Mouse (Mus musculus) cerebral cortex, adult 2 months (tissue): ENCODE measurements around the gene Qpctl.

Experiments
- WGBS: fragments of 180-500 bp; shearing (Covaris S2); methylation state at CpG from one replicate; pipeline ENCODE4 v1.1.7; 2018; 5-methylcytosine and 5-hydroxymethylcytosine counted together

Gene Qpctl

DNA sequence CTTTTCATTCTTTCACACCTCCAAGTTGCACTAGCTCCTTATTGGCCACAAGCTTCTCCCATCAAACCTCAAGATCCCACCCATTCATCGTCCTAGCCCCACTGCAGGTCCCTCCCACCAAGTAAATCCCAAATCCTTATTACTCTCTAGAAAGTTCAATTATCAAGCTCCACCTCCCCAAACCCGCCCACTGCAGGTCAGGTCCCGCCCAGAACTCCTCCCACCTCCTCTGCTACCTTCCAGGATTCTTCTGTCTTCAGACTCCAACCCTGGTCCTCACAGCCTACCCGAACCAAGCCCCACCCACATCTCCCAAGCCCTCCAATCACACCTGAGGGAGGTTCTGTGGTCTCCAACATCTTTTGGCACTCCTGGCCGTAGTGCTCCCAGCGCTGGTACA lies 15.1 kb upstream of the Qpctl start:
- 15% methylated on average over 6 of the region's 6 CpGs for WGBS

GRCm38 (mm10) chr7:19163752-19164151 lies 14.7 kb upstream of the Qpctl start:
- WGBS: 66% methylated on average over 12 of the region's 12 CpGs

DNA sequence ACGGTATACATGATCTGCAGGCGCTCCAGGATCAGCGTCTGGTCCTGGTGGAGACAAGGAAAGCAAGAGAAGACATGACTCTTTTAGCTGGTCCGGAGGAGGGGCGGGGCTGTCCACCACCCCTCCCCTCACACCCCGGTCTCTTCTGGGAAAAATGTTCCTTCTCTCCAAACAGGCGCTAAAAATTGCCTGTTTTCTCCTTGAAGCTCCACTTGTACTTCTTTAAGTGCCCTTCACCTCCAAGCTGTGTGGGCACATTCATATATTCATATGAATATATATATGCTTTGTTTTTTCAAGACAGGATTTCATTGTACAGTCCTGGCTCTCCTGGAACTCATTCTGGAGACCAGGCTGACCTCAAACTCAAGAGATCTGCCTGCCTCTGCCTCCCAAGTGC lies 13.8 kb upstream of the Qpctl start:
- 84% methylated on average over 7 of the region's 7 CpGs for WGBS

GRCm38 (mm10) chr7:19160115-19160514 lies 11.0 kb upstream of the Qpctl start:
- 3% methylated on average over 19 of the region's 20 CpGs for WGBS

- 26% methylated on average over 18 of the region's 18 CpGs for WGBS
Measured at GRCm38 (mm10) chr7:19159411-19159810, 10.3 kb upstream of the Qpctl start.

DNA sequence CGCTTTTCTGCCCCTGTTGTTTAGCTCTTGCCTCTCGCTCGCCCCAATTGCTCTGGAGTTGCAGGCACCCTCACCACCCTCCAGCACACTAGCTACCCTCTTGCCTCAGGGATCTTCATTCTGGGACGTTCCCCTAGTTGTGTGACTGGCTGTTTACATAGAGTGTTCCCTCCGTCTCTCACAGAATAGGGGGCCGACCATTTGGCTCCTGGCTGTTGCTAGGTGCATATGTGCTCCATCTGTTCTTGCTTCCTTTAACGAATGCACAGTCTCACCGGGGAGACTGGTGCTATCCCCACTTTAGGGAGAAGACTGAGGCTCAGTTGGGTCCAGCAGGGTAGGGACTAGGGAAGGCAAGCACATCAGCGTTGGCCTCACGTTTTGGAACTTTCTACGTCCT lies 9.5 kb upstream of the Qpctl start:
- WGBS: 57% methylated on average over 11 of the region's 11 CpGs

DNA sequence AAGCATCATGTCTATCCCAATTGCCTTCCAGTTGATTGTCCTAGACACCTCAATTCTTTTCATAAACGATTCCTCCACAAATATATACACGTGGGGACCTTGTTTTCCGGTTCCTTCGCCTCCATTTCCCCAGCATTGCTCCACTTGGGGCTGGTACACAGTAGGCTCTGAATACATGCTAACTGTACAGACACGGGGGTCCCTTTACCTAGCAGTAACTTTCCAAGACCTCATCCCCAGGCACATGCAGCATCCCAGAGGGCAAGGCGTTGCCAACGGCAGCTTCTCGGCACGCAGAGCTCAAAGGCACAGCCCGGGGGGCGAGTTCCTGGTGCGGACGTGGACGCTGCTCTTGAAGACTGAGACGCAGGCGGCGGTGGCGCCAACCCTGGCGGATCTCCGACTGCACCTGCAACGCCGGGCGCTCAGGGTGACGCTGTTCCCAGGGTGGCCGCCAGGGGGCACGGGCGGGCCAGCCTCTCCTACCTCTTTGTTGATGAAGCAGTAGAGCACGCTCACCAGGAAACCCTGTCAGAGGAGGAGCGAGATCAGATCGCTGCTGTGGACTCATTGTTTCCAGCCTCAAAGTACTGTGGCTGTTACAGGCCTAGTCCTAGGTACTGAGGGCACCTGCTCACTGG lies 8.2 kb upstream of the Qpctl start:
- 5% methylated on average over 30 of the region's 30 CpGs for WGBS

- 39% methylated on average over 13 of the region's 13 CpGs for WGBS
Measured at GRCm38 (mm10) chr7:19155825-19156475, 6.9 kb upstream of the Qpctl start.

GRCm38 (mm10) chr7:19154796-19155195 lies 5.7 kb upstream of the Qpctl start:
- WGBS: 58% methylated on average over 8 of the region's 8 CpGs

- 83% methylated on average over 10 of the region's 10 CpGs for WGBS
Measured at GRCm38 (mm10) chr7:19151121-19151520, 2.0 kb upstream of the Qpctl start.

- 0% methylated on average over 24 of the region's 24 CpGs for WGBS
Measured at GRCm38 (mm10) chr7:19149626-19150025, 535 bp upstream of the Qpctl start, which contains the start of gene Snrpd2. Gene Snrpd2 (plus strand): TSS chr7:19149722.

DNA sequence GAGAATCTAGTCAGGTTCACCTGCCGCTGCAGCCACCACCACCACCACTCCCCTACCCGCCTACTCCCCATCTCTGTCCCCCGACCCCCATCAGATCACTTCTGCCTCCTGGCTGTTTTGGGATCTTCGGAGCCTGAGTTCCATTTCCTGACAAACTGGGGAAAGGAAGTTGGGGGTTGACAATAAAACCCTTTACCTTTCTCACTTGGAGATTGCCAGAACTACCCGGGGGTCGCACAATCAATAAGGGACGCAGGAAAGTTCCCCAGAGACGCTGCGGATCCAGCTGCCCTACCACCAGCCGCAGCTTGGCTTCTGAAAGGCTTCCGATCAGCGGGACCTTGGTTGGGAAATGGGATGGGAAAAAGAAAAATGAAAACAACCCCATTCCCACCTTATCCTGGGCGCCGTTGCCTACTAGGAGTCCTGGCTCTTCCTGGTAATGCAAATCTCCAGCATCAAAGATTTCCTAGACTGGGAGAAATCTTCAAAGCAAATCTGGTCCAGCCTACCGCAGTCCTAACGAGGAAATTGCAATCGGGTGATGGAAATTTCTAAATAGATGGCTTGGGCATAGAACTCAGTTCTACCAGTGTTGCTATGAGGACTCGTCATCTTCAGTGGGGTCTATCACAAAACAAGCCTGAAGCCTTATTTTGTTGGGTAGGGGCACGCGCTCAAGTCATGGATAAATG lies 764 bp downstream of the Qpctl start:
- WGBS: 10% methylated on average over 20 of the region's 20 CpGs

GRCm38 (mm10) chr7:19147497-19148045 lies 1.5 kb downstream of the Qpctl start:
- 58% methylated on average over 6 of the region's 6 CpGs for WGBS

- WGBS: 90% methylated on average over 10 of the region's 10 CpGs
Measured at GRCm38 (mm10) chr7:19146793-19147192, 2.3 kb downstream of the Qpctl start.

GRCm38 (mm10) chr7:19137380-19137779 lies 11.7 kb downstream of the Qpctl start:
- 24% methylated on average over 5 of the region's 5 CpGs for WGBS

DNA sequence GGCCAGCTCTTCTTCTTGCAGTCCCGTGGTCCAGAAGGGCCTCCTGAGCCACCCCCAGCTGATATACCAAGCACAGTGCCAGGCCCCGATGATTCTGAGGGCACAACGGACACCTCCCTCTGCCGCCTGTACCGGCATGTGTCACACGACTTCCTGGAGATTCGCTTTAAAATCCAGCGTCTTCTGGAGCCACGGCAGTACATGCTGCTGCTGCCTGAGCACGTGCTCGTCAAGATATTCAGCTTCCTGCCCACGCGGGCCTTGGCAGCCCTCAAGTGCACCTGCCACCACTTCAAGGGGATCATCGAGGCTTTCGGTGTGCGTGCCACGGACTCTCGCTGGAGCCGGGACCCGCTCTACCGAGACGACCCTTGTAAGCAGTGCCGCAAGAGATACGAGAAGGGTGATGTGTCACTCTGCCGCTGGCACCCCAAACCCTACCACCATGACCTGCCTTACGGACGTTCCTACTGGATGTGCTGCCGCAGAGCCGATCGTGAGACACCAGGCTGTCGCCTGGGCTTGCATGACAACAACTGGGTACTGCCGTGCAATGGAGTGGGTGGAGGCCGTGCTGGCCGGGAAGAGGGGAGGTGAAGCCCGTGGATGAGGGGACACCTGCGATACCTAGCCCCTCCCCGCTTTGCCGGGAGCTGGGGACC lies 12.3 kb downstream of the Qpctl start:
- WGBS: 64% methylated on average over 38 of the region's 38 CpGs

DNA sequence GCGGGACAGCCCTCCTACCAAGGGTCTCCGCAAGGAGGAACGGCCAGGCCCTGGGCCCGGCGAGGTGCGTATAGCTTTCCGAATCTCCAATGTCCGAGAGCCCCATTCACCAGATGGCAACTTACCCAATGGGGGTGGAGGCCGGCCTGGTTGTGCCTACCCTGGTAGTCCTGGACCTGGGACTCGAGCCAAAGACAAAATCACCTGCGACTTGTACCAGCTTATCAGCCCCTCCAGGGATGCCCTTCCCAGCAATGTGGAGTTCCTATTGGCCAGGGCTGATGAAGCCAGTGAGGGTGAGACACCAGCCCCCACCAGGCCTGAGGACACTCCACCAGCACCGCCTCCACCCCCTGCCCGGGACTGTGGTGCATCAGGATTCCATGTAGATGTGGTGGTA lies 12.9 kb downstream of the Qpctl start:
- 90% methylated on average over 13 of the region's 13 CpGs for WGBS

DNA sequence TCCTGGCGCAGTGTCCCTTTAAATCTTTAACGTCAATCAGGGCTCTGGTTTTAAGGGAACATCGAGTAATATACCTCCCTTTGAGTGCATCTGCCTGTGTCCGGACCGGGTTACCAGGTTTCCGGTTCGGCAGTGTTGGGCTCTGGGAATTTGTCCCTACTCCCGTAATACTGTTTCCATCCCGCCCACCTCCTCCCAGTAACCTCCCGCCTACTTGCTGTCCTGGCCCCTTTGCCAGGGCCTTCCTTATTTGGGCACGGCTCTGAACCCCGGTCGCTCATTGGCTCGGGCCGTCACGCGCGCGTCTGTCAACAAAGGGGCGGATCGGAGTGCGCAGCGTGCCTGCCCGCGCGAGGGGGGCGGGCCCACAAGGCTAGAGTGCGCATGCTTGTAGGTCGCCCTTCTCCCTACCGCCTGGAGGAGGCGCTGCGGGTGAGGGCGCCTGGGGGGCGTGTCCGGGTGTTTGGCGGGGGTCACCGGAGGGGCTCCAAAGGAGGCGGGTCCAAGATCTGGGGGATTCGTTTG lies 17.7 kb downstream of the Qpctl start:
- WGBS: under 1% methylated on average over 39 of the region's 39 CpGs

DNA sequence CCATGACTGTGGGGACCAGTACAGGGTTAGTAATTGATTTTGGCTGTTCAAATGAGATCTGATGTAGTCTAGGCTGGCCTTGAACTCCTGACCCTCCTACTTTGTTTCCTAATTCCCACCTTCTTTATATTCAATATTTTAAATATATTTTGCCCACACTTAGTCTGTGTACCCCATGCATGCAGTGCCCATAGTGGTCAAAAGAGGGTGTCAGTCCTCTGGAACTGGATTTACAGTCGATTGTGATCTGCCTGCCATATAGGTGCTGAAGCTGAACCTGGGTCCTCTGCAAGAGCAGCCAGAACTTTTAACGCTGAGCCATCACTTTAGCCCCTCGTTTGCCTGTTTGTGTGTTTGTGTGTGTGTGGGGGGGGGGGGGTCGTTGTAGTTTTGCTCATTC lies 18.4 kb downstream of the Qpctl start:
- 16% methylated on average over 4 of the region's 4 CpGs for WGBS

- WGBS: 91% methylated on average over 5 of the region's 5 CpGs
Measured at GRCm38 (mm10) chr7:19129396-19129795, 19.7 kb downstream of the Qpctl start.

DNA sequence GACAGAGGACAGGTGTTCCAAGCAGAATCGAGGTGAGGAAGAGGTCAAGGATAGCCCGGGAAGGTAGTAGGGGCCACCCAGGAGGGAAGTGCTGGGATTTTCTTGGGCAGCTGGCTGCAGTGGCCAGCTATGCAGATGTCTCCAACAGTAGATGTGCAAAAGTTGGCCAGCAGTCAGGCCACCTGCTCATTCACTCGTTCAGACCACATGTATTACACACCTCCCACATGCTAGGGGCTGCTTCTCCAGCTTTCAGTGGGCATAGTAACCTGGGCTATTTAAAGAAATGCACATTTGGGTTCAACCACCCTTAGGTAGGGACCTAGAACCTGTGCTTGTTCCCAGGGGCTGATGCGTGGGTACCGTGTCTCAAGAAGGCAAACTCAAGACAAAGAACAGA lies 21.3 kb downstream of the Qpctl start:
- WGBS: 72% methylated on average over 5 of the region's 5 CpGs

GRCm38 (mm10) chr7:19124713-19125112 lies 24.4 kb downstream of the Qpctl start:
- 82% methylated on average over 6 of the region's 6 CpGs for whole genome bisulfite sequencing
